Mouse (Mus musculus): Measurements from ENCODE around the gene Ccdc172.

Gene Ccdc172

DNA sequence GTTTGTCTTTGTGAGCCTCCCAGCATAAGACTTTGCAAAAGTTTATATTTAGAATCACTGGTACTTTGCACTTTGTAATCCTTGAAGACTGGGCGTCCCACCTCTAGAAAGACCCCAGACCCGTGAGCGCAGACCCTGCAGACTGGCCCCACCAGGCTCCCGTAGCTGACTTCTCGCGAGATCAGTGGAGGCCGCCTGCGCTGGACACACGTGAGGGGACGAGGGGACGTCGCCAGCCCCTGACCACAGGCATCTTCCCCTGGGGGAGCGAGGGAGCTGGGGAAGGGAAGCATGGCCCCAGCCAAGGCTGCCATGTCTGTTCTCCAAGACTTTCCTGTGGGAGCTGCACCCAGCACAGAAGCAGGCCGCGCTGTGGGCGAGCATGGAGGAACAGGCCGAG is at the start of gene Ccdc172:
Ccdc172 (plus strand) TSS at position 176 of the 400 bp plus-strand sequence.
- DNase-seq (ENCODE audit: low spot score in 2 of 2): no peak

DNA sequence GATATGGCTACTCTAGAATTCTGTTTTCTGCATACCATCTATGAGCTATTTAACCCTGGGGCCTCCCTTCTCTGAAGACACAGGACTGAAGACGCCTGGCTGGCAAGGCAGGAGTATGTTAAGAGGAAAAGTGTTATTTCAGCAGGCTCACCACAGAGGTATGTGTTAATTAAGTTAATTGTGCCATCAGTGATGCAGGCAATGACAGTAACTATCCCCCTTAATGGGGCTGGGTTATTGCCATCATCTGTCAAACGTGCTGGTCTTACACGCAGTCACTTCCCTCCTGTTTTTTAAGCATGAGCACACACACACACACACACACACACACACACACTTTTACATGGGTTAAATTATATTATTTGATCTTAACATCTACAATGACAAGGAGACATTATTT is 48.0 kb upstream of the Ccdc172 start:
- DNase-seq (ENCODE audit: low spot score in 2 of 2): no peak

DNA sequence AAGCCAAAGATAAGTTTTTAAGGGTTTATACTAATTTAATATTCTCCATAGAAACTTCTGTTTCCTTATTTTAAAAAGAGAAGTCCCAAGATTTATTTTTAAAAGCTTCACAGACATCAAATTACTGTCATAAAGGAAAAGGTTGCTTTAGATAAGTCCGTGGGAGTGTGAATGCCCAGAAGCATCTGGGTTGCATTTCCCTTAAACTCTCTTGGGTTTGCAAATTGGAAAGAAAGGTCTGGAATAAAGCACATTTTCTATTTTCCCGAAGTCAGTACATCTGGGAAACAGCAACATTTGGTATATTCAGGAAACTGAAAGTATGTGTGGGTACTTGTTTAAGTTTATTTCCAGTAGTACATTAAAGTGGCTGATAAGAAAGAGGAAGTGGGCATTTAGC is 43.5 kb upstream of the Ccdc172 start:
- no peak for DNase-seq (ENCODE audit: low spot score in 2 of 2)

DNA sequence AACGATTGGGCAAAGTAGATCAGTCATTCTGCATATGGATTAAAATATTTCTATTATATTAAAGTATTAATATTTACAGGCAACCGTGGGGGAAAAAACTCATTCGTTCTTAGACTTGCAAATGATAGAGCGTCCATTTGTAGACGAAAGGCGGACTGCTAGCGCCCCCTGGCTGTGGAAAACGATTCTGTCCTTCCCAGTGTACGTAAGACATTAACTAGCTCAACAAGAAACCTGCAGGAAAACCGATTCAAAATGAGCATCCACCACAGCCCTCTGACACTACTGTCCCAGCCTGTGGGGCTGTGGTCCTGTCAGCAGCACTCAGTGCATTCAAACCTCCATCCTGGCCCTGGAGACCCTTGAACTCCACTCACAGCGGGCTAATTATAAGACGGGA is 42.4 kb upstream of the Ccdc172 start:
- peak; percentile 49 to 73 for DNase-seq (ENCODE audit: low spot score in 2 of 2)

DNA sequence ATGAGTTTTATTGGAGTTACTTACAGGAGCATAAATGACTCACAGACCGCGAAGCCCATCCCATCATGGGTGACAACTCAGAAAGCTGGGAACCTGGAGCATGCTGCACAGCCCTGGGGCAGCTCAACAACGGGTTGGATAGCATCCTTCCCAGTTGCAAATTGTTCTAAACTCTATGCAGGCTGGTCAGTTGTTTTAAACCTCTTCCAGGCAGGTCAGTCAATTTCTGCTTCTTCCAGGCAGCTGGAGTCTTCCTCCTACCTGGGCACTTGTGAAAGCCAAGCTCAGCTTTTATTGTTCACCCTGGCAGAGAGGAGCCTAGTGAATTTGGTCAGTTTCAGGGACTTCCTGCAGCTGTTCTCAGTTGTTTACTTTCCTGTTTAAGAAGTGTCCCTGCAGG is 37.5 kb upstream of the Ccdc172 start:
- no peak for DNase-seq (ENCODE audit: low spot score in 2 of 2)

DNA sequence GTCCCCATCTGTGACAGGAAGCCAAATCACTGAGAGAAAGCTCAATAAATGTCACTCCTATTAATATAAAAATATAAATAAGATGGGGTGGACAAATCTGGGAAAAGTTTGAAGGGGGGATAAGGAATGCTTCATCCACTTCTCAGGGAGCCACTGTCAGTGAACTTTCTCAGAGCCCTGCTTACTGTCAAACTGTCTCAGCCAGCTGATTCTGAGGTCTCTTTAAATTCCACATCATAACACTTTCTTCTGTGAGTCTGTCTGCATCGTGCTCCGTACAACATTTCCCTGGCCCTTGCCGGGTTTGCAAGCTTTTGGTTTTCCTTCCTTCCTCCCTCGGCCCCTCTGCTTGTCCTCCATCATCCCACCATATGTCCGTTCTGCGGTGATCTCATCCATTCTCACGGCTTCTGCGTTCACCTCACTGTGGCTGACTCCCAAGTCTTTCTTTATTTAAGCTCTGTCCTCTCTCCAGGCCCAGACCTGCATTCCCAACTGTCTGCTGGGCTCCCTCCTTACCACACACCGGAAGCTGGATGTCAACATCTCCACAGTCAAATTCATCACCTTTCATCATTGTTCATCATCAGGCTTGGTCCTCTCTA is 29.3 kb upstream of the Ccdc172 start:
- DNase-seq (ENCODE audit: low spot score in 2 of 2): no peak

DNA sequence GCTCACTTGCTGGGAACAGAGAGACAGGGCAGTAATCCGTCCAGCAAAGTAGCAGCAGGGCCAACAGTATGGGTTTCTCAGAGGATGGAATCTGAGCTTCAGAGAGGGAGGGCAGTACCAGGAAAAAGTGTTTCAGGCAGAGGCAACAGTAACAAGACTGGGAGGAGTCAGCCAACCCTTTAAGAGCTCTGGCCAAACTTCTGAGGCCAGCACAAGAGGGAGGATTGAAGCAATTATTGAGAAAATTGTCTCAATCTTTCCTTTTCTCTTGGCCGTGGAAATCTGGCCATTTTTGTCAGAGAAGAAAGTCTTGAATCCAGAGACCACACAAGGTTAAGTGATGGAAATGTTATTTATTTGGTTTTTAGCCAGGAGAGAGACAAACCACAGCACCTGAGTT is 25.1 kb upstream of the Ccdc172 start:
- no peak for DNase-seq (ENCODE audit: low spot score in 2 of 2)

DNA sequence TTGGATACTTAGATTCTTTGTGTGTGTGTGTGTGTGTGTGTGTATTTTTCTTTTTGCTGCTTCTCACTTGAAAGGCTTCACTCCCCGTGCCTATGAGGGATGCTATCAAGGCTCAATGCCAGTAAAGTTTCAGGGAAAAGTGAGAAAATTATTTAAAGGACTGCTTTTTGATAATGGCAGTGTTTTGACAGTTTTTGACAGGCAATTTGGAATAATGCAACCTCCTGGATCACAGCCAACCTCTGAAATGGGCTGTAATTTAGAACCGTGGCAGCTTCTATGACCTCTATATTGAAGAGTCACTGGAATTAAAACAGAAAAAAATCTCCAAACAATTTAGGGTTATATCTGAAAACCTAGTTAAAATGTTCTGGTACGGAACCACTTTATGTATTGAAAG is 14.7 kb upstream of the Ccdc172 start:
- no peak for DNase-seq (ENCODE audit: low spot score in 2 of 2)

DNA sequence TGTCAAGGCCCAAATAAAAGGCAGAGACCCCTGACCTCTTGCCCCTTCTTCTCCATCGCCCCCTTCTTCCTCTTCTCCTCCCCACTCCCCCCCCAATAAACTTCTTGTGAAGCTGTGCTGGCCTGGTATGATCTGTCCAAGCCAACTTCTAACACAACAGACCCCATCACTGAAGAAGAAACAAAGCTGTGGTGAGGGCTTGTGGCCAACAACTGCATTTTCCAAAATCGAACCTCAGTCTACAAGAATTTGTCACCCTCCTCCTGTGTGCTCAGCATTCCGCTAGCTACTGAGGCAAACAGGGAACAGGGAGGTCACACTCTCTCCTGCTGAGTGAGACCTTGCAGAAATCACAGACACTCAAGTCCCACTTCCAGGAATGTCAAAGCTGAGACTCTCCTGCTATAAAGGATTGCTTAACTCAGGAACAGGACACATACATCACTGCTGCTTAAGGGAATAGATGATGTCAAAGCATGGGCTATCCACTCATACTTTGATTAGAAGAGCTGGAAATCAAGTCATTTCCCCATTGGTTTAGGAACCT is 12.3 kb upstream of the Ccdc172 start:
- DNase-seq (ENCODE audit: low spot score in 2 of 2): no peak

DNA sequence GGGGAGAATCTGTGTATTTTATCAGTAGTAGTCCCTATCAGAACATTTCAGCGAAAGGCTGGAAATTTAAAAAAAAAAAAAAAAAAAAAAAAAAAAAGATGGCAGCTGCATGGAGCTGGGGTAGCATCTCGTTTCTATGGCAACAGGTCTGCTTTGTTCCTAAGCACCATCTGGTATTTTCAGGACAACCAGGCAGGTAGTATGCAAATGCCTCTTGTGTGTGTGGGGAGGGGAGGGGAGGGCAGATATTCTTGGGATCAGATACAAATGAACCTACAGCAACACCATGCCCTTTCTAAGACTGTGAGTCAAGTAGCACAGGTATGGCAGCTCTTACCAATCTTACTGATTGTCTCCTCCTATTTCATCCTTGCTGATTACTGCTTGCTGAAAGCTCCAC is 11.7 kb upstream of the Ccdc172 start:
- DNase-seq (ENCODE audit: low spot score in 2 of 2): no peak

DNA sequence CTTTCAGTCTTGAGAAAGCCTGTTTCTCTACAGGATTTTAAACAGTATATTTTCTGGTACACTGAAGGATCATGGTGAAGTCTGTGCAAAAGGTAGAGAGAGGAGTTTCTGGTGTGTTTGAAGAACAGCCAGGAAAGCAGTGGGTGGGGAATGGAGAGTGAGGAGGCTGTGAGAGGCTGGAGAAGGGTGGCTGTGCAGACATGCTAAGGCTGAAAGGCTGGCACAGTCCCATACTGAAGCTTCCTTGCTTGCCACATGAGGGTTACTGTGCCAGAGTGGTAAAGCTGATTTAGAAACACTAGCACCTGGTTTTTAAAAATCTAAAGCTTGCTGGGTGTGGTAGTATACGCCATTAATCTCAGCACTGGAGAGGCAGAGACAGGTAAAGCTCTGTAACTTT is 9.9 kb downstream of the Ccdc172 start:
- DNase-seq (ENCODE audit: low spot score in 2 of 2): no peak

DNA sequence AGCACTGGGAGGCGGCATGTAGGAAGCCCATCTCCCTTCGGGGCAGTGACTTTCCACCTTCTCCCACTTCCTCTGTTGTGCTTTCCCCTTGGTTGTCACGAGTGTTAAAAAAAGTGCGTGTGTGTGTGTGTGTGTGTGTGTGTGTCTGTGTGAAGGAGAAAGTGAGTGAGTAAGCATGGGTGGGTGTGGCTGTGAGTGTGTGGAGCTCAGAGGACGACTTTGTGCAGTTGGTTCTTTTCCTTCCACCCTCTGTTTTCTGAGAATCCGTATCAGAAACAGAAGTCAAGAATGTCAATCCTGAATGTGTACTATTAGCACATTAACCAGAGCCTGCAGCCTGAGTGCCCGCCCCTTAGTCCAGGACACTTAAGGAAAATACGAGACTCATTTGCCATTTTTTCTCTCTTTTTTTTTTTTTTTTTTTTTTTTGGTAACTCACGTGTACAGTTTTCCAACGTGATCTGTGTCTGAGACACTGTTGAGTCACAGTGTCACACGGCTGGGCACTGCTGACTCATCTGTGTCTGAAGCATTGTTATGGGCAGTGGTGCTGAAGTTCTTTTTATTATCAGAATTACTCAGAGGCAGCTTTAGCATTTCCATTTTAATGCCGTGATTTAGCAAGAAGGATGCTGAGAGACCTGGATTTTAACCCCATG is 12.1 kb downstream of the Ccdc172 start:
- DNase-seq (ENCODE audit: low spot score in 2 of 2): no peak

DNA sequence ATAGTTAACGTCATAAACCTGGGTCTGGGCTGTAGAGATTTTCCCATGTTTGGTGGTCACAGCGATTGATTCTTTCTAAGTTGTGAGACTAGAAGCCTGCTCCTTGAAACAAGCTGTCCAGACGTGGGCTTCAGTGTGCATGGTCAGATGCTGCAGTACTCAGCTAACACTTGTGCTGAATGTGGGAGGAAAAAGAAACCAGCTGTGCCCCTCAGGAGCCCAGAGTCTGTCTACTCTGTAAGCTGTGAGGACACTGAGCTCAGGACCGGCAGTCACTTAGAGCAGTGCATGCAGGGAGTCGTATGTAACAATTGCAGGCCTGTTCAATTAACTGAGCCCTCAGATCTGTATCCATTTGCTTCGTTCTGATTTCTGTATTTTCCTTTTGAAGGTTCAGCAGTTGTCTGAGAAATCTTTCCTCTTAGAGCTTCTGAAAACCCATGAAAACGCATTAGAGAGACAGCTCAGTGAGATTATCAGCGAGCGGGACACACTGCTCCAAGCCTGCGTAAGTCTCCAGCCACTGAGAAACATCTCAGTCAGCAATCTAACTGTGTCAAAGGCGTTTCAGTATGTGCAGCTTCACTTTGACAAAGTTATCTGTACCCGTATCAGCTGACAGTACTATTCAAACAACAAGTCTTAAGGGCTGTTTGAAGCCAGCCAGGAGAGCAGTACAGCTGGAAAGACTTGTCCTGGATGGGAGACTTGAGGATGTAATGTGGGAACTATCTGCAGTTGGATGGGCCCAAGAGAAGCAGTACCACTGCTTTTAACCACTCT is 13.9 kb downstream of the Ccdc172 start:
- no peak for DNase-seq (ENCODE audit: low spot score in 2 of 2)

DNA sequence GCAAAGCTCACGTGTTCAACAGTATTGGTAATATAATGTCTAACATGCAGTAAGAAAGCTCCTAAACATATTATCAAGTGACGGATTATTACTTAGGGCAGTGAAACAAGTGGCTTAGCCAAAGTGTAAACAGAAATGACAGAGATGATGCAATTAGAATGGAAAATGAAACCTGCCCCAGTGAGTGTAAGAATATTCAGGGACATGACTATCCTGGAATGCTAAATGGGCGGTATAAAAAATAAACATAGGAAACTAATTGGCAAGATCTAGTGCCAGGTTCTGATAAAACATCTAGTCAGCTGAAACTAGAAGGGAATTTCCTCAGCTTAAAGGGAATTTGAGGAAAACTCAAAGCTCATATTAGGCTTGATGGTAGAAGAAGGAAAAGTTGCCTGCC is 21.3 kb downstream of the Ccdc172 start:
- DNase-seq (ENCODE audit: low spot score in 2 of 2): no peak

DNA sequence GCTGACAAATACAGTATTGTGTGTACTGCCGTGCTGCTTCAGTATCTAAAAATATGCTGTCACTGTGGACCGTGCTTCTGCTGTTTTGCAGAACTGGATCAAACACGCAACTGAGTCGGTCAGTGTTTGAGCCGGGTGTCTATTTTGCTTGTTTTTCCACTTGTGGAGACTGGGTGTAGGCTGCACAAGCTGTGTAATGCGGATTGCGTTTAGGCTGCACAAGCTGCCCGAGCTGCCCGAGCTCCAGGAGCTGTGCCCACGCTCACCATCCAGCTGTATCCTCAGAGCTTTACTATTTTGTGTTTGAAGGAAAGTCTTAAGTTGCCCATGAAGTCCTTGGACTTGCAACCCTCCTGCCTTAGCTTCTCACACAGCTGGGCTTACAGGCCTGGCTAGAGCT is 24.9 kb downstream of the Ccdc172 start:
- no peak for DNase-seq (ENCODE audit: low spot score in 2 of 2)

DNA sequence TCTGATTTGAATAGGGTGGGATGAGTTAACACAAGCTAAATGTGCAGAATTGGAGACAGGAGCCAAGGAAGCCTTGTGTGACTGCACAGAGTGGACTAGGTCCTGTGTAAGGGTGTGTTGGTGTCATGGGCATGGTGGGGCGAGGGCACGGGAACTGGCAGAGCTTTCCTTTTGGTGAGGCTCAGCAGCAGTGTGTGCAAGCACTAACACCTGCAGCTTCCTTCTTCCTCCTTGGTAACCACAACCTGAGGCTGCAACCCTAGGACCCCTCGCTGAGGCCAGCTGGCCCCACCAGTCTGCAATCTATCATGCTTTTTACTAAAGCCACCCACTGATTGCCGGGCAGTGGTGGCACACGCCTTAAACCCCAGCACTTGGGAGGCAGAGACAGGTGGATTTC is 28.6 kb downstream of the Ccdc172 start:
- DNase-seq (ENCODE audit: low spot score in 2 of 2): no peak

DNA sequence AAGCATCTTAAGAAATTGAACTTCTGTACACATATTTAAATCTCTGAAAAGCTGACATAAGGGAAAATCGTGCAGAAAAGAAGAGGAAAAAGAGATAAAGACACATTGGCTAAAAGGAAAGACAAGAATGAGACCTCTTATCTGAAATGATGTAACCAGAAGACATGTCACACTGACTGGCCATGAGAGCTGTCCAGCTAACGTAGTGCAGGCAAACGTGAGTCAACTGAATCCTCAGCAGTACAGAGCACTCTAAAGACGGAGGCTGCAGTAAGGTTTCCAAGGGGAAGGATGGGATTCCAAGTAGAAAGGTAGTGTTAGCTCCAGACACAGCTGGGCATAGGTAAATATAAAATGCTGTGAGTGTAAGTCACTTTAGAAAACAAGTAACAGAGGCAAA is 36.6 kb downstream of the Ccdc172 start:
- no peak for DNase-seq (ENCODE audit: low spot score in 2 of 2)

DNA sequence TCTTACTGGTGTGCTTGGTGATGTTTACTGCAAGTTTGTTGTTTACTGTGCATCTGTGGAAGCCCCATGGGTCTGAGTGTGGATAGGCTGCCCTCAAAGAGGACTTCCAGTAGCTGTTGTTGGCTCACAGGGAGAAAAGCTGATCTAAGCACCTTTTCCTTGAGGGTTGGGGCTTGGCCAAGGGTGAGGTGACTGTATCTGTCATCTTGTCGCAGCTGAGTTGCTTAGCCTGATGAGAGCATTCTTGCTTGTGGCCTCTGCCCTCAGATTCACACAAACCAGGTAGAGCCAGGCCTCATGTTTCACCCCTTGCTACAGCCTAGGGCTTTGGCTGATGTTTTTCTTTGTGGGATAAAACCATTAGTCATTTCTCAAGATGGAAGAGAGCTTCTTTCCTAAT is 38.7 kb downstream of the Ccdc172 start:
- DNase-seq (ENCODE audit: low spot score in 2 of 2): no peak

DNA sequence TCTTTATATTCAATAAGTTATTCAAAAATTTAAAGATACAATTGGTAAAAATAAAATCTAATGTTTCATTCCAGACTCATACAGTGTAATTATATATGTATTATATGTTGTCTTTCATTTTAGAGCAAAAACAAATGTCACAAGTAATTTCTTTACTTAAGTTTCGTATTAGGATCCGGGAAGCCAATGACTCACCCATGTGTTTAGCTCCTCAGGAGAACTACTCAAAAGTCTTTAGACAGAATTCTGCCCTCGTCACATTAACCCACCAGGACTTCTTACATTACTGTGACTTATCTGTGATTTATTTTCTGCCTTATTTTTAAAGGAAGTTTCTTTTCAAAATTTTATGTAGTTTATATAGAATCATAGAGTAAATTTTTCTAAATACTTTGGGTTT is 39.1 kb downstream of the Ccdc172 start:
- DNase-seq (ENCODE audit: low spot score in 2 of 2): no peak

DNA sequence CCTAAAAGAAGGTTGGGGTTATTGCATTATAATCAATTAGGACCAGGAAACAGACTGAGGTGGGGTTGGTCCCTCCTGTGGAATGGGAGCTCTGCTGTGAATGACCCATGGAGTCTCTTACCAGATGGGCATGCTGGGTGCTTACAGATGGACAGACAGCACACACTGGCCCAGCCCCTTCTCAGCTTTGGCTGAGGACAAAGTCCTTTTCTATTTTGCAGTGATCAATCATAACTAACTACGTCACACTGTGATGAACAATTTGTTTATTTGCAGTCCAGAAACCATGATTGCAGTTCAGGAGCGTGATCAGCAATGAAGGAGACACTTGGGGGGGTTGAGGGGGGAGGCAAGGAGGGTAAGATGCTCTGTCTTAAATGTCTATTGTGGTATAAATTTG is 43.2 kb downstream of the Ccdc172 start:
- DNase-seq (ENCODE audit: low spot score in 2 of 2): no peak

DNA sequence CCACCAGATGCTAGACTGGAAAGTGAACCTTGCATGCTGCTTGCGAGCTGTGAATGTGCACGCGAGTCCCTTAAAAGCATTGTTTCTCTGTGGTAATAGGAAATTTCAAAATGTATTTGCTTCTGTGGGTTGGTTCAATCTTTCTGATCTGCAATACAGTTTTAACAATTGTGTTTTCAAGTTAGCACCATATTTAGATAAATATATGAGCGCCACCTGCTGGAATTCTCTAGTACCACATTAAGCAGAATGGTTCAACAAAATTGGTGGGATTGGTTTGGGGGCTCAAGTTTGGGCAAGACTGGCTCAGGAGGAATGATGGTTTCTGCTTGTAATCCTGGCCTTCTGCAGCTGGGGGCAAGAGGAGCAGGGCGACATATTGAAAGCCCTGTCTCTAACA is 46.6 kb downstream of the Ccdc172 start:
- no peak for DNase-seq (ENCODE audit: low spot score in 2 of 2)

DNA sequence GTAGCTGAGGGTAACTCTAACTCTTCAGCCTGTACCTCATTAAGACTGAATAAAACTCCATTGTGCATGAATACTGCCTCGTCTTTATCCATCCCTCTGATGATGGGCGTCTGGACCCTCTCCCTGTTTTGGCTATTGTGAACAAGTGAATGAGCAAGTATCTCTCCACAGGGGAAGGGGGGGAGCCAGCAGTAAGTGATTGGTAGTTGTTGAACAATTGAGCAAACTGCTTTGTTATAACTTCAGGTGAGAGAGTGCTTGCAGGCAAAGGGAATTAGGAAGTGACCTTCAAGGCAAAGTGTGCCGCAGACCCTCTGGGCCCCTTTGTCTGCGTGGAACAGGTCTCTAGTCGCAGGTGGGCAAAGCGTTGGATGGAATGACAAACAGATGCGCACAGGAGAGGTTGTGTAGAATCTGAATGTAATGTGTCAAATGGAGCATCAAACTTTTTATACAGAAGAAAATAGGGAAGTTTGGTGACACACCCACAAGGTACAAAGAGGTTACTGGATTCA is 50.6 kb downstream of the Ccdc172 start:
- DNase-seq (ENCODE audit: low spot score in 2 of 2): no peak

DNA sequence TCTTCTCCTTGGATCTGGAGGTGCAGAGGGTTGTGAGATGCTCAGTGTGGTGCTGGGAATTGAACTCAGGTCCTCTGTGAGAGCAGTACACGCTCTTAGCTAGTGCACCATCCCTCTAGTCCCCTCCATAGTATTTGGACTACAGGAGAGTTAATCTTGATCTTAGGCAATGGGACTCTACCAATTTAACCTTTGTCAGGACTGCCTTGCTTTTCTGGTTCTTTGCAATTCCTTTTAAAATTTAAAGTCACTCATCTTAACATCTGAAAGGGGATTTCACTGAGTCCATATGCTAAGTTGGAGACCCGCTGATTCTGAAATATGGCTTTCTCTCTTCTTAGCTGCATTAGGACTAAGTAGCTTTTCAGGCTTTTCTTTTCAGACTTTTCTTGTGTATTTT is 59.8 kb downstream of the Ccdc172 start:
- DNase-seq (ENCODE audit: low spot score in 2 of 2): no peak

All from spleen, postnatal 14 days (tissue).